Mouse (Mus musculus): Measurements from ENCODE around the gene Snx5. TPM values are rescaled to one million over a fixed set of nuclear protein-coding genes. Genes with fewer than 3 reads are reported as not detected.

The Snx5 gene
- polyA plus RNA-seq, 1 experiment from 2014 or later, result 91.8 TPM

DNA sequence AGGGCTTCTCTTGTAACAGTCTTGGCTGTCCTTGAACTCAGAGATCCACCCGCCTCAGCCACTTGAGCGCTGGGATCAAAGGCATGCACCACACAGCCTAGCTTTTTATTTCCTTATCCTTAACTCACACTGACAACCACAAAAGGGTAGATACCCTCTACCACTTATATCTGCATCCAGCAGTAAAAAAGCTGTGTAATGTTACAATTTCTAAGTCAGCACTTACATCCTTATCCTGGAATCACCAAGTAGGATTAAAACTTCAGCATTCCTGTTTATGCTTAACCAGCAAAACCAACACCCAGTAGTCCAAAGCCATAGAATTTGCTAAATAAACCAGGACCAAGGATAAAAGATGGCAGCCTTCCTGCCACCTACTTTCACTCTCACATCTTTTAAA, 7.9 kb downstream of the Snx5 start:
- peaks cover 83% of the 10 kb centered on the region for H3K36me3 ChIP-seq
- no peaks in the 10 kb centered on the region for H3K9me3 ChIP-seq
- no peak overlapping the region for H3K27ac ChIP-seq
- no peaks in the 10 kb centered on the region for H3K27me3 ChIP-seq (ENCODE audit: insufficient read depth, poor library complexity, severe bottlenecking)
- H3K4me3 ChIP-seq, result no peak overlapping the region
- peaks cover 21% of the 10 kb centered on the region for H3K4me1 ChIP-seq (replicated peaks)
- no peak for DNase-seq (ENCODE audit: low spot score)
- WGBS, result 91% methylated on average over 2 of the region's 2 CpGs

DNA sequence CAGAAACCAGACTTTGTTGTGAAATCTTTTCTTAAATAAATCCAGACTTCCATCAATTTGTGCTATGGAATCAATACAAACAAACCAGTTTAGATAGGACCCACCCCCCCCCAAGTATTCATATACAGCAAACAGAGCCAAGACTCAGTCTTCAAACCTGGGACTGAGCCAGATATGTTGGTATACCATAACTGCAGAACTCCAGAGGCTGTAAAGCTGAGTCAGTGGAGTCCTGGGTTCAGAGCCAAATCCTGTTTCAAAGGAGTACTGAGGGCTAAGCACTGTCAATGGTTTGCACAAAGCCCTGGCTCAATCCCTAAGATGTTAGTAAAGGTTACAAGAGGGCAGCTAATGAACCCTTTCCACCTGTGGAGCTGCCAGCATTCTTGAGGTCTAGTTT, 20.6 kb downstream of the Snx5 start:
- Histone ChIP-seq H3K36me3 (peaks cover 66% of the 10 kb centered on the region), H3K9me3 (no peaks in the 10 kb centered on the region), H3K27me3 (ENCODE audit: insufficient read depth, poor library complexity, severe bottlenecking) (no peaks in the 10 kb centered on the region), H3K4me1 (replicated peaks) (peaks cover 31% of the 10 kb centered on the region), H3K4me3 (no peak overlapping the region), H3K27ac (no peak overlapping the region)
- no peak for DNase-seq (ENCODE audit: low spot score)

DNA sequence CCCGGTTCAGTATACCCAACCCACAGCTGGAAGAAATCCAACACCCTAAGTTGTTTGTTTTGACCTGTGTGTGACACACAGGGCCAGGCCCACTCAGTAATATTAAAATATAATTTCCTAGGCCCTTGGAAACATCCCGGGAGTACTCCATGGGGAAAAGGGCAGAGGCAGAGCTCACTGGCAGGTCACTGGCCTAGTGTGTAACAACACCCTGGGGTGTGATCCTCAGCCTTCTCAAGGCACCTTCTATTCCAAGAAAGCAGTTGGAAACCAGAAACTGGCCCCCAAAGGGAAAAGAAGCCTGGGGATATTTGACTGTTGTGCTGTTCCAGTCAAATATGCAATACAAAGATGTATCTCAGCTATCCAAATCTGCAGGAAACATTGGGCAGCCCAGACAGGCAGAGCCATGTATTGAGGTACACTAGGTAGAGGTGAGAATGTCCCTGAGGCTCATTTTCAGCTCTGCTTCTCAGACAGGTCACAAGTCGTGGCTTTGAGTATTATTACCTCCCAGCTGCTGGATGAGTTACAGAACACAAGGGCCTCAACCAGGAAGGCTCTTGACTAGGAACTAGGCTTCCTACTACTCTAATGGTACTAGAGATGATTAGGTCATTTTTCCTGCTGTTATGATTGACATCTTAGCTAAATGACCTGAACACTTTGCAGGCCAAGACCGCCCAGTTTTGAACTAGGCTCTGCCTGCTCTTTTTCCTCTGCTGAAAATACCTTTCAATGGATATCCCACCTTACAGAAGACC, 21.9 kb downstream of the Snx5 start:
- Histone ChIP-seq H3K36me3 (peaks cover 53% of the 10 kb centered on the region), H3K4me1 (replicated peaks) (peaks cover 32% of the 10 kb centered on the region), H3K9me3 (no peaks in the 10 kb centered on the region), H3K27me3 (ENCODE audit: insufficient read depth, poor library complexity, severe bottlenecking) (no peaks in the 10 kb centered on the region), H3K4me3 (no peak overlapping the region), H3K27ac (no peak overlapping the region)
- DNase-seq (ENCODE audit: low spot score), result no peak
- 43% methylated on average over 4 of the region's 4 CpGs for WGBS

DNA sequence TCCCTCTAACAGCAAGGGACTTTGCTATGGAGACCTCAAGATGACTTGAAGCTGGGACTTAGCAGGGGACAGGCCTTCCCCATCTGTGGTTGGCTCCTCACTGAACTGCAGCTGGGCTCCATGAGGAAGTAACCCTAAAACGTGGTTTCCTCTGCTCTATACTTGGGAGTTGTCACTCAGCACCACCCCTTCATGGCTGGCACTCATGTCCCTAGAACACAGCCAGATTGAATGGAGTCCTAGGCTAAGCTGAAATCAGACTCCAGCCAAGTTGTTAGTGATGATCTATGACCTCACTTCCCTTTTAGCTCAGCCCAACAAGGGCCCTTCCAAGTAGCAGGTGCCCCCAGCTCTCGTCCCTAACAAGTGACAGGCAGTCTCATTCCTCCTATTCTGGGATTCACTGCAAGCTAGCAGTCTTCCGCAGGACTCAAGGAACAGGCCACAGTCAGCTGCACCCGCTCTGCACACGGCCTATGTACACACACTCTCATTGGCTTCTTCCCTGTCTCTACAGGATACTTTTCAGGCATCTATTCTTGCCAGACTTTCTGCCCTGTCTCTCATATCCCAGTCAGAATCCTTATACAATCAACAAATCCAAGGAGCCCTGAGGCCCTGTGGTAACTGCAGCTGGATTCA, 23.2 kb downstream of the Snx5 start:
- no peak overlapping the region for H3K27ac ChIP-seq
- H3K9me3 ChIP-seq, result no peaks in the 10 kb centered on the region
- no peaks in the 10 kb centered on the region for H3K27me3 ChIP-seq (ENCODE audit: insufficient read depth, poor library complexity, severe bottlenecking)
- 52% methylated on average over 5 of the region's 5 CpGs for WGBS
- no peak for DNase-seq (ENCODE audit: low spot score)
- H3K4me3 ChIP-seq, result no peak overlapping the region
- H3K4me1 ChIP-seq (replicated peaks), result peaks cover 32% of the 10 kb centered on the region
- H3K36me3 ChIP-seq, result peaks cover 39% of the 10 kb centered on the region

DNA sequence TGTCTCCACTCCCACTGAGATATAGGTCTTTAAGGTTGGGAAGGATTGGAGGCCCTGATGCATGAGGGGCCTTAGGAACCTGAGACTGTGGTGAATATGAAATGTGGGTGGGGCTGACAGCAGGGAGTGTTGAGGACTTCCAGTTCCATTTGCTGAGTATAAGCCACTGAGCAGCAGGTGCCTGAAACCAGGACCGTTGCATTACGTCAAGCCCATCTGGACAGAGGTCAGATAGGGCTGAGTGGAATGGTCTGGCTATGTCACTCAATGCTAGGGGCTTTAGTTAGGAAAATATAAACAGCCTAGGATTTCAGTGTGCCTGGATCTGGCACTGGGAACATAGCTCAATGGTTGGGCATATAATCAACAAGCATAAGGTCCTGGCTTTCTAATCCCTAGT, 24.4 kb downstream of the Snx5 start:
- Histone ChIP-seq H3K9me3 (no peaks in the 10 kb centered on the region), H3K4me1 (replicated peaks) (peaks cover 32% of the 10 kb centered on the region), H3K27ac (no peak overlapping the region), H3K36me3 (peaks cover 27% of the 10 kb centered on the region), H3K4me3 (no peak overlapping the region), H3K27me3 (ENCODE audit: insufficient read depth, poor library complexity, severe bottlenecking) (no peaks in the 10 kb centered on the region)
- no peak for DNase-seq (ENCODE audit: low spot score)
- 72% methylated on average over 2 of the region's 2 CpGs for WGBS

DNA sequence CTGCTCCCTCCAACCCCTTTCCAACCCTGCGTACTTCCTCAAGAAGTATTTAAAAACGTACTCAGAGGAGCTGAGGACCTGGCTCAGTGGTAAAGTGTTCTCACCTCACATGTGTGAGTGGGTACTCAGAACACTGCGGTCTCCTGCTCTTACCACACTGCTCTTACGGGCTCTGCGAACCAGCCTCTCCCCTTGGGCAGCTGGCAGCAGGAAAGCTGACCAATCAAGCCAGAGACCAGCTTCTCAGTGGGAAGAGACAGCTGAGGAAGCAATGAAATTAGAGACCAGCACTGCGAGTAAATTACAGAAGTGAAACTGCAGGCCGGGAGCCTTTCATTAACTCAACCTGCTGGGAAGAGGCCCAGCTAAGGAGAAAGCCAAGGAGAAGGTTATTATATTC, 25.2 kb downstream of the Snx5 start:
- 75% methylated on average over 7 of the region's 7 CpGs for WGBS
- H3K36me3 ChIP-seq, result peaks cover 19% of the 10 kb centered on the region
- H3K27me3 ChIP-seq (ENCODE audit: insufficient read depth, poor library complexity, severe bottlenecking), result no peaks in the 10 kb centered on the region
- H3K4me1 ChIP-seq (replicated peaks), result peaks cover 32% of the 10 kb centered on the region
- H3K9me3 ChIP-seq, result no peaks in the 10 kb centered on the region
- H3K4me3 ChIP-seq, result no peak overlapping the region
- H3K27ac ChIP-seq, result no peak overlapping the region
- no peak for DNase-seq (ENCODE audit: low spot score)

DNA sequence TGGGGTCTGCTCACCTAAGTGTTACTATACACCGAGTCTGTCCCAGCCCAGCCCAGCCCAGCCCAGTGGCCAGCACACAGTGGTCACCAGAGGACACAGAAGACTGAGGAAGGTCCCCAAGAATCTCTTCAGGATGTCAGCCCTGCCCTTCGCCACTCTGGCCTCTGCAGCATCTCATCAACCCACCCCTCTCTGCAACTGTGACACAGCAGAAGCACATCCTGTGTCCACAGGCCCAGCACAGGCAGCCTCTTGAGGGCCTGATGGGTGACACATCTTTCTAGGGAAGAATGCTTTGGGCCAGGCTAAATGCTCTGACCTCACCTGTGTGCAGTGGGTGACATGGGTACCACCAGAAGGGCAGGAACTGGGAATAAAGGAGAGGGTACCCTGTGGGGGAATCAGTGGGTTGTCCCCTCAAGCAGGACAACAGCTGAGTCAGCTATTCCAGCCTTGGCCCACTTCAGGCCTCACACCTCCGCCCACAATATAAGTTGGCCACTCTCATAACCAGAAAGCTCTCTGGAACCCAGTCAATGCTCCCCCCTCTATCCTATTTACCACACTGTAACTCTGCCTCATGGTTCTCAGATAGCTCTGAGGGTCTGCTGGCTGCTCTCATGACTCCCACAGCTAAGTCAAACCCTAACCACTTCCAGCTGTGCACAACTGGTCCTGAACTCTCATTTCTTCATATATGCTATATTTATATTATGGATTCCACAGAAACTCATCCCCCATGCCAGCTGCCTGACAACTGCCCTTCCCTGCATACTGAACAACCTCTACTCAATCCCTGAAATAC, 30.4 kb downstream of the Snx5 start:
- Histone ChIP-seq H3K4me3 (no peak overlapping the region), H3K4me1 (replicated peaks) (peaks cover 16% of the 10 kb centered on the region), H3K27me3 (ENCODE audit: insufficient read depth, poor library complexity, severe bottlenecking) (no peaks in the 10 kb centered on the region), H3K9me3 (no peaks in the 10 kb centered on the region), H3K36me3 (no peaks in the 10 kb centered on the region), H3K27ac (0 out of 2 replicates have a peak overlapping the region, but pooled peaks have one; percentile 5)
- DNase-seq (ENCODE audit: low spot score), result no peak
- 71% methylated on average over 3 of the region's 3 CpGs for WGBS

DNA sequence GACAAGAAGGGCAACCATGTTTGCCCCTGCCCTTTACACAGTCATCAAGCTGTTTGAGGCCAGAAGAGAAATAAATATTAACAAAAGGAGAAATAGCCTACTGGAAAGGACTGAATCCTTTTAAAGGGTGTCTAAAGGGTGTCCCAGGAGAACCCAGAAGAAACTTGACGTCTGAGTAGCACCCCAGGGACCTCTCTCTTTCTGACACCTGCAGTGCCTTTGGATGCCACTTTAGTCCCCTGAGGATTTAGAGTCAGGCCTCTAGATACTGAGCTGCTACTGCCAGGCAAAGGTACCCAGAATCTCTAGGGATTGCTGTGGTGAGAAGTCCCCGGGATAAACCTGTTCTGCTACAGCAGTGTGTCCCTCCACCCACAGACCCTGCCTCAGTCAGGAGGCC, 31.4 kb downstream of the Snx5 start:
- Histone ChIP-seq H3K27ac (no peak overlapping the region), H3K9me3 (0 out of 2 replicates have a peak, but pooled peaks cover 3% of the 10 kb centered on the region), H3K4me3 (no peak overlapping the region), H3K36me3 (no peaks in the 10 kb centered on the region), H3K27me3 (ENCODE audit: insufficient read depth, poor library complexity, severe bottlenecking) (no peaks in the 10 kb centered on the region), H3K4me1 (replicated peaks) (peaks cover 14% of the 10 kb centered on the region)
- WGBS, result 58% methylated on average over 2 of the region's 2 CpGs
- DNase-seq (ENCODE audit: low spot score), result no peak

DNA sequence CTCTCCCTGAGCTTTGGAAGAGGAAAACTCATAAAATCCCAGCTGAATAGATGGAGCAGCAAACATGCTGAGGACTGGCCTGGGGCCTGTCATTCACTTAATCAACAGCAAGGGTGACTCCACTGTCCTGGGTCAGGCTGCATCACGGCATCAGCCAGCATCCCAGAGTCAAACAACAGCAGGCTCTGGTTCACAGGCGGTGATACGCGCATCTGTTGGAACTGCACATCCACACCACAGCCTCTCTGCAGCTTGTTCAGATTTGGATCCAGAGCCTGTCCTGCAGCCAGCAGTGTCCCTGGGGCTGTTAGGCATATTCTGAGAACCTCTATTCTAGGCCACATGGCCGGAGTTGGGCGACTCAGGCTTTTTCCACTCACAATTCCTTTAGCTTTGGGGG, 32.4 kb downstream of the Snx5 start:
- 78% methylated on average over 6 of the region's 6 CpGs for WGBS
- DNase-seq (ENCODE audit: low spot score), result no peak
- H3K4me1 ChIP-seq (replicated peaks), result peaks cover 14% of the 10 kb centered on the region
- H3K36me3 ChIP-seq, result no peaks in the 10 kb centered on the region
- no peak overlapping the region; the same call in 1 of the 2 replicates for H3K27ac ChIP-seq
- 0 out of 2 replicates have a peak, but pooled peaks cover 3% of the 10 kb centered on the region for H3K9me3 ChIP-seq
- H3K4me3 ChIP-seq, result no peak overlapping the region
- H3K27me3 ChIP-seq (ENCODE audit: insufficient read depth, poor library complexity, severe bottlenecking), result no peaks in the 10 kb centered on the region

DNA sequence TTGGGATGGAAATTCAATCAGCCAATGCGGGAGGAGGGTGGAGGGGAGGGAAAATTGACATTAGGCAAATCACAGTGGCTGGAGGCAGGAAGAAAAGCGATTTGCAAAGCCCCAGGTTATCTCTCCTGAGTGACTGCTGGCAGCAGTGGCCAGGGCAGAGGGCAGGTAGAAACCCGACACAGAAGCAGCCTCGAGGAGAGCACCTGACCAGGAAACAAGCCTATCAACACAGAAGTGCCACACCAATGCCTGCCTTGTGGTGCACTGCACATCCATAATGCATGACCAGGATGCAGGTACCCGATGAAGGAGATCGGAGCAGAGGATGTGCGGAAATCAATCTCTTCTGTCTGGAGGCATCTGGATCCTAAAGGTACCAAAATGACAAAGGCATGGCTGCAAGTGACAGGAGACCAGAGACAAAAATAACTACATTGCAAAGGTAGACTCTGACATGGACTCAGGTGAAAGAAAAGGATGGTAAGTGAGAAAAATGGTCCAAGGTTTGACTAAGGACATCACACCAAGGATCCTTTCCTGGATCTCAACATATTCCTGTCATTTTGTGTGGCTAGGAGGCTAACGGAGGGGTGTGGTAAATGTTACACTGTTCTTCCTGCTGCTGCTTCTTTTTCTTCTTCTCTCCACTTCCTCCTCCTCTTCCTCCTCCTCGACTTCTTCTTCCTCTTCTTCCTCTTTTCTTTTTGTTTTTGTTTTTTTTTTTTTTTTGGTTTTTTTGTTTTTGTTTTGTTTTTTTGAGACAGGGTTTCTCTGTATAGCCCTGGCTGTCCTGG, 33.7 kb downstream of the Snx5 start:
- Histone ChIP-seq H3K4me3 (no peak overlapping the region), H3K4me1 (replicated peaks) (peaks cover 14% of the 10 kb centered on the region), H3K27me3 (ENCODE audit: insufficient read depth, poor library complexity, severe bottlenecking) (no peaks in the 10 kb centered on the region), H3K27ac (no peak overlapping the region), H3K9me3 (0 out of 2 replicates have a peak, but pooled peaks cover 3% of the 10 kb centered on the region), H3K36me3 (no peaks in the 10 kb centered on the region)
- 64% methylated on average over 9 of the region's 9 CpGs for WGBS
- no peak for DNase-seq (ENCODE audit: low spot score)

DNA sequence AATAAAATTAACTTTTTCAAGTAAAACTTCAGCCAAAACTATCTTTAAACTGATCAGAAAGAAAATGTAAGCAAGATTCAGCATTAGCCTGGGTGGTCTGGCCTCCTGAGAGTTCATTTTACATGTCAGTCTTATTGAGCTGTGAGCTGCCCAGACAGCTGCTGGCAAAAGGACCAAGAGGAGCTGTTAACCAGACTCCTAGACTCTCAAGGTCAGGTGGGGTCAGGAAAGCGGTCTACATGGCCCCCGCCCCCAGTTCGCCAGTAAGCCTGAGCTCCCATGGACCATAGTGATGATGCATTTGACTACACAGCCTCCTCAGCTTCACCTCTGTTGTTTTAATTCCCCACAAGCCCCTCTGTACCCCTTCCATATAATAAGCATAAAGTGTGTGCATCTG, 34.9 kb downstream of the Snx5 start:
- H3K36me3 ChIP-seq, result no peaks in the 10 kb centered on the region
- no peaks in the 10 kb centered on the region for H3K27me3 ChIP-seq (ENCODE audit: insufficient read depth, poor library complexity, severe bottlenecking)
- H3K4me1 ChIP-seq (replicated peaks), result peaks cover 14% of the 10 kb centered on the region
- H3K9me3 ChIP-seq, result 0 out of 2 replicates have a peak, but pooled peaks cover 3% of the 10 kb centered on the region
- peak; percentile 40 for DNase-seq (ENCODE audit: low spot score)
- H3K4me3 ChIP-seq, result no peak overlapping the region
- H3K27ac ChIP-seq, result no peak overlapping the region
- WGBS, result 60% methylated on average over 3 of the region's 3 CpGs

DNA sequence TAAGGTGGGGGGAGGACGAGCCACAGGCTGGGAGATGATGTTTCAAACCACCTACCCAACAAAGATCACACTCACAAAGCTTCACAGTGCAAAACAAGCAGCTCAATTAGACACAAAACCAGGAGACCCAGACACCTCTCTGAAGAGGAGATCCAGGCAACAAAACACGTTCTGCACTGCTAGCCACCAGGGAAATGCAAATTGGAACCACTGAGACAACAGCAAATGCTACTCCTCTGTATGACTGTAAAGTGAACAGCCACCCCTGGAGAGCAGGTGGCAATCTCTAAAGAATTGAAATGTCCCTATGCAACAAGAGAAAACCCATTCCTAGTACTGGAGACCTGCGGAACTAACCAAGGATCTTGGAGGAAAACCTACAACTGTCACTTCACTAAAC, 37.2 kb downstream of the Snx5 start:
- Histone ChIP-seq H3K4me1 (replicated peaks) (peaks cover 8% of the 10 kb centered on the region), H3K4me3 (no peak overlapping the region), H3K27ac (no peak overlapping the region), H3K36me3 (no peaks in the 10 kb centered on the region), H3K27me3 (ENCODE audit: insufficient read depth, poor library complexity, severe bottlenecking) (no peaks in the 10 kb centered on the region), H3K9me3 (0 out of 2 replicates have a peak, but pooled peaks cover 3% of the 10 kb centered on the region)
- 57% methylated on average over 3 of the region's 3 CpGs for WGBS
- DNase-seq (ENCODE audit: low spot score), result no peak

All from hindbrain, embryonic 10.5 days (tissue).